Mouse (Mus musculus): ENCODE results near the gene Bahcc1.

The Bahcc1 gene

GRCm38 (mm10) chr11:120316690-120317254 is 84.0 kb downstream of the Bahcc1 start:
- DNase-seq: peak in 1 of 2 experiments; percentile 59

- no peak for DNase-seq
Measured at GRCm38 (mm10) chr11:120317456-120317855, 84.7 kb downstream of the Bahcc1 start.

GRCm38 (mm10) chr11:120319310-120319709 is 86.6 kb downstream of the Bahcc1 start:
- DNase-seq: no peak

- DNase-seq: no peak
Measured at GRCm38 (mm10) chr11:120320156-120320555, 87.4 kb downstream of the Bahcc1 start.

- no peak for DNase-seq
Measured at GRCm38 (mm10) chr11:120335431-120336021, 102.8 kb downstream of the Bahcc1 start.

GRCm38 (mm10) chr11:120337447-120337846 is 104.7 kb downstream of the Bahcc1 start:
- no peak for DNase-seq

- no peak for DNase-seq
Measured at GRCm38 (mm10) chr11:120338786-120339185, 106.0 kb downstream of the Bahcc1 start.

GRCm38 (mm10) chr11:120339978-120340513 is 107.3 kb downstream of the Bahcc1 start:
- peak; percentile 75 to 91 for DNase-seq

- no peak for DNase-seq
Measured at GRCm38 (mm10) chr11:120341661-120342060, 108.9 kb downstream of the Bahcc1 start.

Measured in kidney, postnatal 36 days (tissue).